Mouse (Mus musculus) erythroid progenitor cell, adult 5-6 weeks (primary cell): Measurements from ENCODE around the gene Zfp212. TPM values are rescaled to one million over a fixed set of nuclear protein-coding genes. Genes with fewer than 3 reads are reported as not detected.

Experiments
- ATAC-seq: replicated peaks from 2 replicates; pipeline ENCODE4 v1.8.0; 2016; ENCODE audit warnings: moderate number of reproducible peaks, mild to moderate bottlenecking, moderate TSS enrichment, inconsistent platforms; ENCODE audit not compliant: poor library complexity, low FRiP score, severe bottlenecking
- total RNA-seq, 2 experiments: library from RNA; stranded (forward) in 1 of 2; stranded (reverse) in 1 of 2; fragments of 150-400 nt in 1 of 2; fragments of 186-747, 209-891 nt in 1 of 2; gene quantifications; 2 replicates each; pipeline versions ENCODE4 v1.2.3 to v1.2.4; 2015 to 2017; ENCODE audit warnings: low replicate concordance in 2 of 2

Zfp212 gene
- total RNA-seq (2015; ENCODE audit: low replicate concordance) (12.6 and 13.7 TPM in 2 replicates), total RNA-seq (2017; ENCODE audit: low replicate concordance) (11.0 and 15.7 TPM in 2 replicates)

- ATAC-seq = peak; percentile 93
These were observed at the start of gene Zfp212 for GRCm38 (mm10) chr6:47920447-47921340. Zfp212 (plus strand) TSS chr6:47920476.

GRCm38 (mm10) chr6:47872266-47872665, 48.0 kb upstream of the Zfp212 start:
- no peak for ATAC-seq

DNA sequence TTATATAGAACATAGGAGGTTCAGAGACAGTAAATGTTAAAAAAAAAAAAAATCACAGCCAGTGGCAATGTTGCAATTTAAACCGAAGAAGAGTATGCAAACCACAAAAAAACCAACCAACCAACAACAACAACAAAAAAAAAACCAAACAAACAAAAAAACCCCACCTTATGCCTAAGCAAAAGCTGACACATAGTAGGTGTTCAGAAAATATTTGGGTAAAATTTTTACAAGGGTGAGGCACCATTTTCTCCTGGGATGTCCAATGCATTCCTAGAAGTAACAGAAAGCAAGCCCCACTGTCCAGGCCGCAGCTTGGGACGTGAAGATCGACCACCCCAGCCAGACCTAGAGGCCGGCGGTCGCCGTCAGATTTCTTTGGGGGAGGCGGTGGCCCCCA, 43.2 kb upstream of the Zfp212 start, which contains the start of gene Zfp282:
TSS of gene Zfp282 (plus strand) at position 147 of the 400 bp plus-strand sequence.
- no peak for ATAC-seq

GRCm38 (mm10) chr6:47877461-47878132, 42.7 kb upstream of the Zfp212 start:
- peak; percentile 95 for ATAC-seq

DNA sequence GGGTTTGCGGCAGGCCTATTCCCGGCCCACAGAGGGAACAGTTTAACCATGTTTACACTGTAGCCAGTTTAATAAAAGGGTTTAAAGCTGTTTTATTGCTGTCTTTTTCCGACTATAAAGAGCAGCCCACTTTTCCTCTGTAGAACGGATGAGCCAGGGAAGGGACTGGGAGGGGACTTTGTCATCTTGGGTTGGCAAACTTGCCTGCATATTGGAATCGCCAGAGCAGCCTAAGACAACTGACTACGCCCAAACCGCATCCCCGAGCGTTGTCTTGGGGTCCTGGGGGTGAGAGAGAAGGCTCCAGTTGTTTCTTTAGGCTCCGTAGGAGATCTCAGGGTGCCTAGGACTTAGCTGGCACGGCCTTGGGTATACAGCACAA, 42.2 kb upstream of the Zfp212 start:
- peak; percentile 40 for ATAC-seq

DNA sequence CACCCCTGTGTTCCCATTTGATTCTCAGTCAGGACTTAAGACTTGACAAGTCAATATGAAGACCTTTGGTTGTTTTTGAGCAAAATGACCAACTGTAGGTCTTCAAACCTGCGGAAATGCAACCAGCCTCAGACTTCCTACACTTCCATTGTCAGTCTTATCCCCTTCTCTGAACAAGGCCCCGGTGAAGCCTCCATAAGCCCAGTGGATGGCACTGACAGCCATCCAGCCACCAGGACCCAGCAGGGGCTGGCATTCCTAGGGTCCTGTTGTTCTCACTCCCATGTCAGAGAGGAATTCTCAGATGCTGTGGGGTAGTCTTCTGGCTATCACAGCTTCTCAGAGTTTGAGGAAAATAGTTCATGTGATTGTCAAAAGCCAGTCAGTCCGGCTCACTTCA, 41.7 kb upstream of the Zfp212 start:
- ATAC-seq = no peak

GRCm38 (mm10) chr6:47879049-47879716, 41.1 kb upstream of the Zfp212 start:
- ATAC-seq = no peak

DNA sequence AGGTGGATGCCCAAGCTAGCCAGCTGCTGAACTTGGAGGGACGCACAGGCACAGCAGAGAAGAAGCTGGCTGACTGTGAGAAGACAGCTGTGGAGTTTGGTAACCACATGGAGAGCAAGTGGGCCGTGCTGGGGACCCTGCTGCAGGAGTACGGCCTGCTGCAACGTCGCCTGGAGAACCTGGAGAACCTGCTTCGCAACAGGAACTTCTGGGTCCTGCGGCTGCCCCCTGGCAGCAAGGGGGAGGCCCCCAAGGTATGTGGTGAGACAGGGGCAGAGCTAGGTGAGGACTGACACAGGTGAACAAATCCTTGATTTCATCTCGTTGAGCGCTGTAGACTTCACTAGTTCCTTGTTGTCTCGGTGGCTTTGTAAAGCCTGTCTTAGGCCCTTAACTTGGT, 40.1 kb upstream of the Zfp212 start:
- ATAC-seq = no peak

GRCm38 (mm10) chr6:47888812-47889383, 31.4 kb upstream of the Zfp212 start:
- ATAC-seq = no peak

DNA sequence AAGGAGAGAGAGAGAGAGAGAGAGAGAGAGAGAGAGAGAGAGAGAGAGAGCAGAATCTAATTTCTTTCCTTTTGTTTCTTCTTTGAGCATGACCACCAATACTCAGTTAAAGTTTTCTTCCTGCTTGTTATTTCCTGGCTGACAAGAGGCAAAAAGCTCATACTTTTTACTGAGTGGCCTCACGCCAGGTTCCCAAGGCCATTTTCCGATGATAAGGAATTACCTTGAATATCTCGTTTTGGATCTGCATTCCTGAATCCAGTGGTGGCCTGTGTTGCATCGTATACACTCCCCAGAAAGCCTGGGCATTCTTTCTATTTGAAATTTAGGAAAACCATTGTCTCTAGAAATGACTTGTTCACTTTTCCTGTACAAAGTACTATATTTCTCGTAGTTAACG, 20.9 kb upstream of the Zfp212 start:
- ATAC-seq = no peak

DNA sequence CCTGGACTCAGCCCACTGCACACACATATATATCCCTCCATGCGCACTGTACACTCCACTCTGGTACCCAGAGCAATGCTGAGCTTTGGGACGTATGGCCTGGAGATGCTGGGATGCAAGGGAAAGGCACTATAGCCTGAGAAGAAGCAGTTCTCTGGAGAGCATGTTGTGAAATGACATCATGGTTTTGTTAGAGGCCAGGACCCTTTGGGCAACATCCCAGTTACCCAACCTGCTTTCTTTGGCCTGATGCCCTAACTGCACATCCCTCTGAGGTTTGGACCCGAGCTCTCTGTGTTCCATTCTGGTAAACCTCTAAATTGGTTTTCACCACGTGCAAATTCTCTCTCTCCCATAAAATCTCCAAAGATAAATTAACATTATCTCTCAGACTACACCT, 16.7 kb upstream of the Zfp212 start:
- no peak for ATAC-seq

DNA sequence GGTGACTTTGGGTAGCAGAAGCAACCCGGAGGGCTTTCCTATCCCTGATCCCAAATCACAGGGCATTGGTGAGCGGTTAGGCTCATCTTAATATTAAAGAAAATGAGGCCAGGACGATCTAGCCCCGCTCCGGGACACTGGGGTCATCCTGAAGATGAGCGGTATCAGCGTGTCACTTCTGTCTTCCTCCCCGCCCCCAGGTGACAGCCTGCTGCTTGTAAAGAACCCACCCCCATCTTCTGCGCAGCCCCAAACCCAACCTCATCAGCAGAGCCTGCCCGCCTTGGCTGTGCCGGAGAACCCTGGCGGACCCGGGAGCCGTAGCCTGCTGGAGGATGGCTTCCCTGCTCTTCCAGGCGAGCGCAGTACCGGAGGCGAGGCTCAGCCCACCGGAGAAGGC, 15.9 kb upstream of the Zfp212 start:
- ATAC-seq = no peak

- ATAC-seq = no peak
These were observed 15.2 kb upstream of the Zfp212 start for GRCm38 (mm10) chr6:47904917-47905695.

- no peak for ATAC-seq
These were observed 13.9 kb upstream of the Zfp212 start for GRCm38 (mm10) chr6:47906326-47906725.

GRCm38 (mm10) chr6:47909007-47909406, 11.3 kb upstream of the Zfp212 start:
- ATAC-seq = no peak

DNA sequence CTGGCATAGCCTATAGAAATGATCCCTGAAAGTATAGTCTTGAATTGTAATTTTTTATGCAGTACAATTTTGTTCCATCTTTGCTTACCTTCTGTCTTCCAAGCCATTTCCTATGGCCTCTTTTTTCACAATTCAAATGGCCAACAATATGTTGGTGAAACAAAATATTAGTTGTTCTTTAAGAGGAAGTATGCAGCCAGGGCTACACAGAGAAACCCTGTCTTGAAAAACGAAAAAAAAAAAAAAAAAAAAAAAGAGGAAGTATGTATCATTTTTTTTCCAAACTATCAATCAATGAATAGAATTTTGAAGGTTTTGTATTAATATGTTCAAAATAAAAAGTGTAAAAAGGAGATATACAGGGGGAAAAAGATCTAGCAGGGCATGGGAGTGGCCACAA, 8.6 kb upstream of the Zfp212 start:
- ATAC-seq = no peak

DNA sequence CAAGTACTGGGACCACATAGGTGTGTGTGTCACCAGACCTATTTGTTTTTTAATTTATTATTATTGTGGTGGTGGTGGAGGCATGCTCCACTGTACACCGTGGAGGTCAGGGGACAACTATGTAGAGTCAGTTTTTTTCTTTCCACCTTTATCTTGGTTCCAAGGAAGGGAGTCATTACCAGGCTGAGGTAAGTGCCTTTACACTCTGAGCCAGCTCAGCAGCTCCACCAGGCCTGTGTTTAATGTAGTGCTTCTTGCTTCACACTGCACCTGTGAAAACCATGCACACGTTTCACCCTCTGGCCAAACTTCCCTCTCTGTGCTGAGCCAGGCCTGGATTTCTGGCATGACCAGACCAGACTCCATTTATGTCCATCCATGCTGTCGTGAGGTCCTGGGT, 7.3 kb upstream of the Zfp212 start:
- no peak for ATAC-seq

DNA sequence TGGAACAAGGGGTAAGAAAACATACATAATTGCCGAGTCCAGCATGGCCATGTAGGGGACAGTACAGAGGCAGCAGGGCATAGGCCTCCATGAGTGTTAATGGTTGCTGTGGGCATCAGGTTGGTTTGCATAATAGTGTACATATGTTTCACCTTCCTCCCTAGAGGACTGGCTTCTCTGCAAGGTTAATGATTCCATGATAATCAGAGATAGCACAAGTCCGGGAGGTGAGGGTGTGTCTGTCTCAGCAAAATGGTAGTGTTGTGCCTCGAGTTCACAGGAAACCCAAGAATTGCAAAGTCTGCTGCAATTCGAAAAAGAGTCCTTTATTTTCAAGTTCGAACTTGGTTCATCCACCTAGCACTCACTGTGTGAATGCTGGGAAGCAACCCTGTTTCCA, 3.2 kb upstream of the Zfp212 start:
- ATAC-seq = no peak

DNA sequence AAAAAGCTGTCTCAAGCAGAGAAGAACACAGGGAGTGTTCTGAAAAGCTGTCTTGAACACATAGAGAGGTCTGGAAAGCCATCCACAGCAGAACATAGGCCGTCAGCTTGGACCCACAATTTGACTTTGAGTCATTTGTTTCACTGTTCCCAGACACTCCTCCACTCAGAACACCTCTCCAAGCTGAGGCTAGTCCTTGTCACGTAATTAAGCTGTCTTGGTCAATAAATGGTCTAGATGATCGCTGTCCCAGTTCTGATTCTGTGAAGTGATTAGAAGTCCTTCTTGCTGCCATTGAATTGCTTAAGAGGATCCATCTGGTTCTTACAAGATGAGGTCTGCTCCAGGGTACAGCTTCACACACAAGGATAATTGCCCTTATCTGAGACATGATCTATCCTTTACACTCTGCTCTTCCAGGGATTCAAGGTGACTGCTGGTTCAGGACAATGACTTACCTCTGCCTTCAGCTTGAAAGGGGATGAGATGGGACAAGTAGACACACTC, 1.5 kb upstream of the Zfp212 start:
- ATAC-seq = no peak
